Mouse (Mus musculus): ENCODE results near the gene Etnk1.
"Not testable (repeated sequence)": the region's sequence is repeated elsewhere in the genome, so short reads cannot be mapped to it uniquely, and the experiment has no call there.

GRCm38 (mm10) chr6:143151081-143151995 is 15.7 kb upstream of the Etnk1 start:
- not testable (repeated sequence) for TF ChIP-seq CTCF (IDR thresholded peaks at IDR 0.05; ENCODE audit: borderline replicate concordance, control insufficient read depth, extremely low read depth, insufficient read depth, low read length, poor library complexity); POLR2A (IDR thresholded peaks at IDR 0.05; ENCODE audit: control insufficient read depth, extremely low read depth, insufficient read depth, low read length, poor library complexity)
